Mouse (Mus musculus) hindbrain, postnatal 0 days (tissue): ENCODE results near the gene Bace1. TPM values are rescaled to one million over a fixed set of nuclear protein-coding genes. Genes with fewer than 3 reads are reported as not detected.

Source experiments
- ATAC-seq: fragments of 200-750 bp; cut with Nextera tagmentation; 2 replicates; pipeline ENCODE4 v1.8.0; 2017; ENCODE audit warnings: mild to moderate bottlenecking, moderate TSS enrichment, moderate library complexity
- DNase-seq: peaks from one replicate; pipeline ENCODE4 v3.0.0-alpha.2; 2015; ENCODE audit warnings: low spot score
- H3K27ac ChIP-seq: fragments of 300-500 bp; sonication (generic); 2 replicates; pipeline ENCODE4 v1.5.1; 2014; ENCODE audit warnings: mild to moderate bottlenecking
- H3K27me3 ChIP-seq: fragments of 300-500 bp; sonication (generic); 2 replicates; pipeline ENCODE4 v1.6.1; 2014; ENCODE audit warnings: low read length, mixed read lengths; ENCODE audit not compliant: insufficient read depth
- H3K36me3 ChIP-seq: fragments of 300-500 bp; sonication (generic); 2 replicates; pipeline ENCODE4 v1.6.1; 2014; ENCODE audit warnings: low read length, mixed read lengths; ENCODE audit not compliant: insufficient read depth
- H3K4me1 ChIP-seq: fragments of 300-500 bp; sonication (generic); 2 replicates; pipeline ENCODE4 v1.6.1; 2014; ENCODE audit warnings: antibody characterized with exemption, low read length, mixed read lengths; ENCODE audit not compliant: insufficient read depth
- H3K4me2 ChIP-seq: fragments of 300-500 bp; sonication (generic); 2 replicates; pipeline ENCODE4 v1.6.1; 2014; ENCODE audit warnings: low read depth, mild to moderate bottlenecking, low read length, moderate library complexity, mixed read lengths
- H3K4me3 ChIP-seq: fragments of 300-500 bp; sonication (generic); 2 replicates; pipeline ENCODE4 v1.5.1; 2014; ENCODE audit warnings: low read length
- H3K9ac ChIP-seq: fragments of 300-500 bp; sonication (generic); replicated peaks from 2 replicates; pipeline ENCODE4 v1.6.1; 2014; ENCODE audit warnings: mild to moderate bottlenecking, low read length, moderate library complexity, mixed read lengths
- H3K9me3 ChIP-seq: fragments of 300-500 bp; sonication (generic); 2 replicates; pipeline ENCODE4 v1.6.1; 2016; ENCODE audit warnings: low read length, mixed read lengths
- CTCF ChIP-seq: IDR thresholded peaks from 2 replicates; pipeline ENCODE4 v1.5.1; 2016; ENCODE audit warnings: antibody characterized with exemption, control low read depth, low read depth
- WGBS: fragments of 180-500 bp; shearing (Covaris S2); extraction: QIAGEN DNeasy Blood & Tissue Kit; methylation state at CpG from one replicate; pipeline ENCODE4 v1.1.7; 2014; 5-methylcytosine and 5-hydroxymethylcytosine counted together
- polyA plus RNA-seq: library from polyadenylated mRNA; unstranded; fragments of >200 nt; fragmentation: Nextera tagmentation; extraction: Ambion mirVana; gene quantifications from 2 replicates; pipeline ENCODE4 v1.2.1, GENCODE M21; 2015
- total RNA-seq: library from RNA; depleted of rRNA; stranded (reverse); fragments of >200 nt; gene quantifications from 2 replicates; pipeline ENCODE4 v1.2.3, GENCODE M21; 2014

Gene Bace1
- total and polyA plus RNA-seq, 2 experiments from 2014 or later, result 39.3 to 77.0 TPM

DNA sequence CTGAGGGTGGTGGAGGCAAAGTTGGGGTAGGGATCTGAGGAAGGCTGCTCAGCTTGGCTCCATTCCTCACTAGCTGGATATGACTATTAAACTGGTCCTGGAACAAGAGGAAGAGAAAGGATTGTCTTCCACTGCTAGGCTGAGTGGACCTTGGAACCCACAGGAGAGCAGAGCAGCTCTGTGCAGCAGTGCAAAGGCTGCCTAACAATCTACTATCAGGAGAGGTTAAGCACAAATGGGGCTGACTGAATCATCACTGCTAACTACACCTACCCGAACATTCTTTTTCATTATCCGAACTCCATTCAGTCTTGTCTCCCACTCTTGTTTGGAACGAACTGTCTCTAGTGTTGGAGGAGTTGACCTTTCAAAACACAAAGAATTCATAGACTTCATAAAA lies 30.8 kb downstream of the Bace1 start:
- DNase-seq, result no peak
- no peaks in the 10 kb centered on the region for H3K4me1 ChIP-seq
- ATAC-seq, result no peak
- no peaks in the 10 kb centered on the region for H3K9me3 ChIP-seq
- no peaks in the 10 kb centered on the region for H3K27me3 ChIP-seq
- no peak overlapping the region for H3K9ac ChIP-seq
- H3K4me2 ChIP-seq, result no peak overlapping the region
- H3K27ac ChIP-seq, result no peak overlapping the region
- H3K36me3 ChIP-seq, result peaks cover 63% of the 10 kb centered on the region
- 94% methylated on average over 3 of the region's 3 CpGs for WGBS
- no peak overlapping the region for H3K4me3 ChIP-seq
- no peak for TF ChIP-seq CTCF

DNA sequence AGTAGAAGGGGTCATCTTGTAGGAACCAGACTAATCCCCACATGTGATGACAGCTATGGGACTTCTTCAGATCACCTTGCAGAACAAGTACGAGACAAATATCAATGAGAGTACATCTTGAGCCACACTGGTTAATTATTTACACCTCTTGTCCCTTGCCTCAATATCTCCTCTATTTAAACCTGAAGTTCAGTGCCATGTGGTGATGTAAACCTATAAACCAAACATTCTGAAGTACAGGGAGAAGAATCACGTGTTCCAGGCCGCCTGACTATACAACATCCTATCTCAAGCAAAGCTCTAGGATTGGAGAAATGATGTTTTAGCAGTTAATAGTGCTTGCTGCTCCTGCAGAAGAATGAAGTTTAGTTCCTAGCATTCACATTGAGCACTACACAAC lies 31.9 kb downstream of the Bace1 start:
- ATAC-seq (no peak), DNase-seq (no peak)
- Histone ChIP-seq H3K4me2 (no peak overlapping the region), H3K27ac (no peak overlapping the region), H3K27me3 (no peaks in the 10 kb centered on the region), H3K9ac (no peak overlapping the region), H3K4me1 (no peaks in the 10 kb centered on the region), H3K36me3 (peaks cover 58% of the 10 kb centered on the region), H3K4me3 (no peak overlapping the region), H3K9me3 (no peaks in the 10 kb centered on the region)
- WGBS, result 94% methylated on average over 3 of the region's 3 CpGs
- TF ChIP-seq CTCF, result no peak

GRCm38 (mm10) chr9:45877928-45878327 lies 39.5 kb downstream of the Bace1 start:
- Histone ChIP-seq H3K9ac (no peak overlapping the region), H3K4me1 (no peaks in the 10 kb centered on the region), H3K9me3 (no peaks in the 10 kb centered on the region), H3K4me3 (no peak overlapping the region), H3K4me2 (no peak overlapping the region), H3K36me3 (peaks cover 31% of the 10 kb centered on the region), H3K27ac (no peak overlapping the region), H3K27me3 (no peaks in the 10 kb centered on the region)
- WGBS, result 66% methylated on average over 2 of the region's 2 CpGs
- peak; percentile 70 for DNase-seq
- ATAC-seq, result no peak
- 0 out of 2 replicates have a peak, but pooled peaks have one; percentile 14 for TF ChIP-seq CTCF

DNA sequence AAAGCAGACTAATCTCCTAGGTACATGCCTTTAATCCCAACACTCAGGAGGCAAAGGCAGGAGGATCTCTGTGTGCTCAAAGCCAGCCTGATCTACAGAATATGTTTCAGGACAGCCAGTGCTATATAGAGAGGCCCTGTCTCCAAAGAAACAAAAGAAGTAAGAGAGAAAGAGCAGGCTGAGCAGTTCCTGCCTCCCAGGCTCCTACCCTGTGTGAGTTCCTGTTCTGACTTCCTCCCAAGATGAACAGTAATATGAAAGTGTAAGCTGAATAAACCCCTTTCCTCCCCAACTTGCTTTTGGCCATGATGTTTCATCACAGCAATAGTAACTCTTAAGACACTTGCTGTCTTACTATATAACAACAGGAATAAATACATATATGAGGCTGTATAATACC lies 55.3 kb downstream of the Bace1 start:
- no peak for ATAC-seq
- Histone ChIP-seq H3K27ac (no peak overlapping the region), H3K27me3 (no peaks in the 10 kb centered on the region), H3K4me1 (no peaks in the 10 kb centered on the region), H3K36me3 (peaks cover 58% of the 10 kb centered on the region), H3K4me3 (no peak overlapping the region), H3K9me3 (no peaks in the 10 kb centered on the region), H3K4me2 (no peak overlapping the region), H3K9ac (no peak overlapping the region)
- no peak for TF ChIP-seq CTCF
- DNase-seq, result no peak

- no peak for ATAC-seq
- H3K9ac ChIP-seq, result peak overlapping the region; percentile 90
- H3K27me3 ChIP-seq, result no peaks in the 10 kb centered on the region
- H3K9me3 ChIP-seq, result no peaks in the 10 kb centered on the region
- no peak for TF ChIP-seq CTCF
- 47% methylated on average over 4 of the region's 4 CpGs for WGBS
- DNase-seq, result no peak
- peak overlapping the region; percentile 95; the same call in 1 of the 2 replicates for H3K27ac ChIP-seq
- peaks cover 20% of the 10 kb centered on the region; the same call in 1 of the 2 replicates for H3K4me1 ChIP-seq
- H3K4me2 ChIP-seq, result peak overlapping the region; percentile 88
- peaks cover 15% of the 10 kb centered on the region for H3K36me3 ChIP-seq
- peak overlapping the region; percentile 88 for H3K4me3 ChIP-seq
Observed at GRCm38 (mm10) chr9:45905196-45905595, 66.8 kb downstream of the Bace1 start.

DNA sequence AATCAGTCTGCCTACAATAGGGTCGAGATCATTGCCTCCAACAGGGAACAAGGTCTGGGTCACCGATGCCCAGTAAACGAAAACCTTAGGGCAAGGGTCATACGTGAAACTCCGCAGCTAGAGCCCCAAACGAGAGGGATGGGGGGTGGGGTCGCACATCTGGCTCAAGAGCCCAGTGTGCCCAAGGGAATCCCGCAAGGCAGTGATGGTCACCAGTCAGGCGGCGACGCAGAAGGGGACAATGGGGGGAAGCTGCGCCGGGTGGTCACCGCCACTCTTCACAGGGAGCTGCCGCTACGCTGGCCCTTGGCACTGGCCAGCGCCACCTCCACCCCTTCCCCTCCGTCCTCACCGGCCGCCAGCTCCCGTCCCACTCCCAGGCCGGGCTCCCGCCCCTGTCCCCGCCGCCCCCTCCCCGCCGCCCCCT lies 67.4 kb downstream of the Bace1 start:
- peaks cover 20% of the 10 kb centered on the region; the same call in 1 of the 2 replicates for H3K4me1 ChIP-seq
- DNase-seq (peak; percentile 43), ATAC-seq (peak; percentile 57)
- peak overlapping the region; percentile 88 for H3K4me3 ChIP-seq
- peak overlapping the region; percentile 88 for H3K4me2 ChIP-seq
- H3K27ac ChIP-seq, result peak overlapping the region; percentile 95
- H3K9ac ChIP-seq, result peak overlapping the region; percentile 90
- no peak for TF ChIP-seq CTCF
- no peaks in the 10 kb centered on the region for H3K9me3 ChIP-seq
- H3K36me3 ChIP-seq, result peaks cover 21% of the 10 kb centered on the region
- H3K27me3 ChIP-seq, result no peaks in the 10 kb centered on the region
- 4% methylated on average over 18 of the region's 27 CpGs for WGBS

- no peaks in the 10 kb centered on the region for H3K27me3 ChIP-seq
- H3K36me3 ChIP-seq, result peaks cover 28% of the 10 kb centered on the region
- WGBS, result under 1% methylated on average over 70 of the region's 80 CpGs
Observed at GRCm38 (mm10) chr9:45906355-45907077, 68.1 kb downstream of the Bace1 start, which contains the start of the genes Pcsk7 and Rnf214. Gene Pcsk7, plus strand, starts transcription at chr9:45906497. Gene Rnf214, minus strand, starts transcription at chr9:45906911.

More at GRCm38 (mm10) chr9:45906355-45907077, 68.1 kb downstream of the Bace1 start, which contains the start of the genes Pcsk7 and Rnf214:
- Histone ChIP-seq H3K9me3 (no peaks in the 10 kb centered on the region), H3K4me2 (peak within 1 kb of the TSS; percentile 88), H3K9ac (peak within 1 kb of the TSS; percentile 90), H3K4me1 (peaks cover 20% of the 10 kb centered on the region; the same call in 1 of the 2 replicates), H3K27ac (peak within 1 kb of the TSS; percentile 95), H3K4me3 (peak within 1 kb of the TSS; percentile 88)
- DNase-seq, result peak; percentile 95
- peak; percentile 58 for TF ChIP-seq CTCF
- ATAC-seq, result peak; percentile 94
